ENCODE assay signal across 20 mouse cellular contexts in genomic region chr1:143484936-143485335, GRCm38 (mm10).
DNase-seq lines count a peak whose midpoint lies in the region; ATAC-seq and TF ChIP-seq lines count a peak whose summit lies in the region.
"Had no signal": no experiment of that assay in that cellular context is flagged by ENCODE, and none has a peak within 500 bp of the region (broad histone marks: within the 10 kb centered on the region; RNA-seq: fewer than 3 reads in every experiment).

No protein-coding gene starts in this region.

- TF ChIP-seq CTCF in intestine, postnatal 0 days (IDR thresholded peaks at IDR 0.05; ENCODE audit: low read depth), result no peak

- no peaks in the 10 kb centered on the region for H3K4me1 ChIP-seq in intestine, embryonic 15.5 days (replicated peaks)
- no peaks in the 10 kb centered on the region for H3K4me1 ChIP-seq in intestine, postnatal 0 days (replicated peaks; ENCODE audit: control insufficient read depth, insufficient read depth, low read length)
- peaks cover 3% of the 10 kb centered on the region for H3K4me1 ChIP-seq in brown adipose tissue, adult 24 weeks (ENCODE audit: control insufficient read depth, insufficient read depth, insufficient read length, low read length)
- no peaks in the 10 kb centered on the region for H3K4me1 ChIP-seq in intestine, embryonic 16.5 days (ENCODE audit: control insufficient read depth, insufficient read depth, low read length)

- no peak overlapping the region for H3K4me3 ChIP-seq in intestine, embryonic 15.5 days (replicated peaks)
- no peak overlapping the region for H3K4me3 ChIP-seq in intestine, postnatal 0 days (ENCODE audit: low read depth, low read length)
- no peak overlapping the region for H3K4me3 ChIP-seq in brown adipose tissue, adult 24 weeks (ENCODE audit: insufficient read depth, low read depth, low read length)
- no peak overlapping the region for H3K4me3 ChIP-seq in intestine, embryonic 16.5 days (ENCODE audit: low read length)

- DNase-seq in MN1 (ENCODE audit: low spot score), result no peak
- no peak for DNase-seq in cerebellum, postnatal 36 days
- DNase-seq: adrenal gland, adult 2 months; adrenal gland, adult 8-10 months; adrenal gland, postnatal 25 days; B cell, adult 2 months; cerebellum, adult 11 months; cerebellum, adult 11-12 months; cerebellum, adult 18-20 months; cerebellum, adult 2 months; cerebellum, adult 8-10 months had no signal

- H3K9me3 ChIP-seq in intestine, embryonic 15.5 days, result no peaks in the 10 kb centered on the region
- H3K9me3 ChIP-seq in intestine, postnatal 0 days (ENCODE audit: control insufficient read depth), result no peaks in the 10 kb centered on the region
- H3K9me3 ChIP-seq in intestine, embryonic 16.5 days (ENCODE audit: control insufficient read depth, low read length), result no peaks in the 10 kb centered on the region
- H3K9me3 ChIP-seq: G1E had no signal

- peak; percentile 59 for ATAC-seq in intestine, embryonic 15.5 days
- no peak; the same call in 1 of the 2 replicates for ATAC-seq in intestine, postnatal 0 days
- ATAC-seq in intestine, embryonic 16.5 days, result peak; percentile 68; the same call in 1 of the 2 replicates
- ATAC-seq: activated CD4-positive, CD25-positive, alpha-beta regulatory T cell, adult 4 months; CD4-positive, CD25-positive, alpha-beta regulatory T cell, adult 4 months; Patski had no signal

- H3K36me3 ChIP-seq in intestine, embryonic 15.5 days, result no peaks in the 10 kb centered on the region
- H3K36me3 ChIP-seq in intestine, postnatal 0 days (ENCODE audit: control insufficient read depth, insufficient read depth), result no peaks in the 10 kb centered on the region
- no peaks in the 10 kb centered on the region for H3K36me3 ChIP-seq in intestine, embryonic 16.5 days (ENCODE audit: control insufficient read depth, insufficient read depth, low read length)
- H3K36me3 ChIP-seq: G1E had no signal

- no peaks in the 10 kb centered on the region for H3K27me3 ChIP-seq in intestine, embryonic 15.5 days (replicated peaks)
- no peaks in the 10 kb centered on the region for H3K27me3 ChIP-seq in intestine, postnatal 0 days (replicated peaks; ENCODE audit: control insufficient read depth, insufficient read depth, low read length)
- no peaks in the 10 kb centered on the region for H3K27me3 ChIP-seq in intestine, embryonic 16.5 days (replicated peaks; ENCODE audit: control insufficient read depth, insufficient read depth, low read length)
- H3K27me3 ChIP-seq: CH12.LX, Patski had no signal

- 78% methylated on average over 1 of the region's 1 CpGs for WGBS in intestine, embryonic 15.5 days
- WGBS in intestine, postnatal 0 days, result 37% methylated on average over 1 of the region's 1 CpGs
- 63% methylated on average over 1 of the region's 1 CpGs for WGBS in intestine, embryonic 16.5 days

- no peak overlapping the region for H3K27ac ChIP-seq in intestine, embryonic 15.5 days
- H3K27ac ChIP-seq in intestine, postnatal 0 days (ENCODE audit: low read depth, low read length), result no peak overlapping the region
- H3K27ac ChIP-seq in brown adipose tissue, adult 24 weeks (replicated peaks; ENCODE audit: low read depth, low read length), result peak overlapping the region; percentile 65; the same call in 1 of the 2 replicates
- H3K27ac ChIP-seq in intestine, embryonic 16.5 days (ENCODE audit: low read length), result no peak overlapping the region

- no peak overlapping the region for H3K4me2 ChIP-seq in intestine, embryonic 15.5 days (replicated peaks)
- no peak overlapping the region for H3K4me2 ChIP-seq in intestine, postnatal 0 days (replicated peaks; ENCODE audit: low read depth)
- H3K4me2 ChIP-seq in intestine, embryonic 16.5 days (ENCODE audit: low read depth, low read length), result no peak overlapping the region

- H3K9ac ChIP-seq in intestine, embryonic 15.5 days, result no peak overlapping the region
- H3K9ac ChIP-seq in intestine, postnatal 0 days (ENCODE audit: low read depth, low read length), result no peak overlapping the region
- no peak overlapping the region for H3K9ac ChIP-seq in intestine, embryonic 16.5 days (ENCODE audit: low read depth, low read length)
